ENCODE assay signal across 18 mouse cellular contexts in the genomic region with DNA sequence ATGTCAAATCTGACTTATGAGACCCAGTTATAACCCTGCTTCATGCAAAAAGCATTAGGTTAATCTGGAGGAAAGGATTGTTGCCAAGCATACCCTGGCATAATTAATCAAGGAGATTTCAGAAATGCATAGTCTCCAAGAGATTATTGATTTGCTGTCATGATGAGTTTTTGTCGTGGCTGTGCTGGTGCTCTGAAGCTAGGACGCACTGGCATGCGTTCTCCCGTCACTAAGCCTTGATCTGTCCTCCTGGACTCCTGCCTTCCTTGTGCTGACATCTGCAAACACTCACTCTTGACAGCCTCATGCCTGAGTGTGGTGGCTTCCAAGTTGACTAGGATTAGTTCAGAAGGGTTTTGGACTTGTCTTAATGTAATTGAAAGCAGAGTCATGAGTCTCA.
A peak's percentile ranks its signal among the peaks of the same experiment; 100 is the strongest.
DNase-seq lines count a peak whose midpoint lies in the region; ATAC-seq and TF ChIP-seq lines count a peak whose summit lies in the region.
"Had no signal": no experiment of that assay in that cellular context is flagged by ENCODE, and none has a peak within 500 bp of the region (broad histone marks: within the 10 kb centered on the region; RNA-seq: fewer than 3 reads in every experiment).

No protein-coding gene starts in this region.

- H3K9me3 ChIP-seq in midbrain, embryonic 14.5 days (ENCODE audit: control insufficient read depth, low read length) = no peaks in the 10 kb centered on the region
- H3K9me3 ChIP-seq: embryonic facial prominence, embryonic 12.5 days; hindbrain, embryonic 10.5 days; liver, embryonic 15.5 days; neural tube, embryonic 12.5 days; stomach, embryonic 15.5 days had no signal

- peak; percentile 36 to 48 for DNase-seq in cerebellum, postnatal 10 days
- no peak for DNase-seq in cerebellum, adult 2 months
- DNase-seq in kidney, postnatal 4 days = peak; percentile 24 to 26
- no peak for DNase-seq in kidney, adult 11 months
- peak; percentile 20 for DNase-seq in heart, postnatal 25 days (ENCODE audit: low spot score)
- DNase-seq in midbrain, embryonic 14.5 days = peak; percentile 10
- DNase-seq in urinary bladder, postnatal 14 days (ENCODE audit: low spot score) = no peak
- DNase-seq in cerebellum, adult 8-10 months = no peak
- DNase-seq: adrenal gland, adult 2 months; cerebellum, adult 9-11 months; layer of hippocampus, postnatal 36 days; thymus, postnatal 36 days had no signal

- TF ChIP-seq POLR2A in cerebellum, adult 2 months (IDR thresholded peaks at IDR 0.05; ENCODE audit: borderline replicate concordance, insufficient read depth, low read length) = no peak

- no peak overlapping the region for H3K9ac ChIP-seq in midbrain, embryonic 14.5 days (replicated peaks; ENCODE audit: low read length)
- H3K9ac ChIP-seq: embryonic facial prominence, embryonic 12.5 days; liver, embryonic 15.5 days; neural tube, embryonic 12.5 days; stomach, embryonic 15.5 days had no signal

- no peak overlapping the region for H3K4me3 ChIP-seq in cerebellum, adult 2 months (replicated peaks; ENCODE audit: insufficient read depth, low read depth, low read length)
- no peak overlapping the region for H3K4me3 ChIP-seq in midbrain, embryonic 14.5 days (replicated peaks; ENCODE audit: low read depth, low read length)
- H3K4me3 ChIP-seq: embryonic facial prominence, embryonic 12.5 days; hindbrain, embryonic 10.5 days; liver, embryonic 15.5 days; neural tube, embryonic 12.5 days; stomach, embryonic 15.5 days had no signal

- intact Hi-C loops in heart, postnatal 25 days (cut with DNase I) = no loop called here

- H3K27me3 ChIP-seq in cerebellum, adult 2 months (ENCODE audit: control insufficient read depth, insufficient read depth, low read length) = no peaks in the 10 kb centered on the region
- no peaks in the 10 kb centered on the region for H3K27me3 ChIP-seq in midbrain, embryonic 14.5 days (ENCODE audit: control insufficient read depth, insufficient read depth, low read length)
- H3K27me3 ChIP-seq: embryonic facial prominence, embryonic 12.5 days; liver, embryonic 15.5 days; neural tube, embryonic 12.5 days; stomach, embryonic 15.5 days had no signal

- no peak for ATAC-seq in midbrain, embryonic 14.5 days (ENCODE audit: low FRiP score, low TSS enrichment)

- peaks cover 17% of the 10 kb centered on the region for H3K4me1 ChIP-seq in cerebellum, adult 2 months (ENCODE audit: control insufficient read depth, insufficient read depth, low read length)
- no peaks in the 10 kb centered on the region for H3K4me1 ChIP-seq in midbrain, embryonic 14.5 days (ENCODE audit: control insufficient read depth, insufficient read depth, low read length)
- H3K4me1 ChIP-seq: embryonic facial prominence, embryonic 12.5 days; hindbrain, embryonic 10.5 days; liver, embryonic 15.5 days; neural tube, embryonic 12.5 days; stomach, embryonic 15.5 days had no signal

- H3K36me3 ChIP-seq in midbrain, embryonic 14.5 days (ENCODE audit: control insufficient read depth, insufficient read depth, low read length) = no peaks in the 10 kb centered on the region
- H3K36me3 ChIP-seq: embryonic facial prominence, embryonic 12.5 days; hindbrain, embryonic 10.5 days; liver, embryonic 15.5 days; neural tube, embryonic 12.5 days; stomach, embryonic 15.5 days had no signal

- no peak for TF ChIP-seq CTCF in cerebellum, adult 2 months (IDR thresholded peaks at IDR 0.05; ENCODE audit: borderline replicate concordance, insufficient read depth, low read depth, low read length)

- H3K27ac ChIP-seq in cerebellum, adult 2 months (ENCODE audit: insufficient read depth, low read length) = no peak overlapping the region
- no peak overlapping the region for H3K27ac ChIP-seq in midbrain, embryonic 14.5 days (replicated peaks; ENCODE audit: low read depth, low read length)
- H3K27ac ChIP-seq: embryonic facial prominence, embryonic 12.5 days; hindbrain, embryonic 10.5 days; kidney, postnatal 0 days; liver, embryonic 15.5 days; neural tube, embryonic 12.5 days; stomach, embryonic 15.5 days had no signal

- WGBS in cerebellum, adult 2 months = 32% methylated on average over 4 of the region's 4 CpGs
- 60% methylated on average over 4 of the region's 4 CpGs for WGBS in midbrain, embryonic 14.5 days

- no peak overlapping the region for H3K4me2 ChIP-seq in midbrain, embryonic 14.5 days (ENCODE audit: low read length)
- H3K4me2 ChIP-seq: embryonic facial prominence, embryonic 12.5 days; liver, embryonic 15.5 days; neural tube, embryonic 12.5 days; stomach, embryonic 15.5 days had no signal

Comparison
In these comparisons a context has a peak if more than half of its experiments do, and no peak if none do; other contexts are left out.
1. DNase-seq: peak in cerebellum, postnatal 10 days (2 of 2), kidney, postnatal 4 days (2 of 2), heart, postnatal 25 days (single experiment) and midbrain, embryonic 14.5 days (single experiment); none in cerebellum, adult 2 months (0 of 2), kidney, adult 11 months (single experiment), urinary bladder, postnatal 14 days (single experiment) and cerebellum, adult 8-10 months (single experiment).